Mouse (Mus musculus) MEL (cell line): ENCODE data around the gene Vwa5b2.

Source experiments
- CTCF ChIP-seq, 3 experiments: IDR thresholded peaks in 2 of 3; conservative IDR thresholded peaks in 1 of 3; 2 replicates each; pipeline ENCODE4 v1.5.1; 2011 to 2012; ENCODE audit warnings: low read length in 3 of 3, low read depth in 2 of 3, mild to moderate bottlenecking in 2 of 3, improper control_type of control experiment in 1 of 3, inconsistent platforms in 1 of 3, mixed read lengths in 1 of 3, moderate library complexity in 1 of 3; ENCODE audit not compliant: control insufficient read depth in 1 of 3, insufficient read depth in 1 of 3, poor library complexity in 1 of 3, severe bottlenecking in 1 of 3
- MAZ ChIP-seq: IDR thresholded peaks from 2 replicates; pipeline ENCODE4 v1.6.1; 2012; ENCODE audit warnings: low read depth, mild to moderate bottlenecking, inconsistent platforms, low read length, improper control_type of control experiment
- MXI1 ChIP-seq: IDR thresholded peaks from 2 replicates; pipeline ENCODE4 v1.6.1; 2011; ENCODE audit warnings: mild to moderate bottlenecking, low read depth, low read length, improper control_type of control experiment
- POLR2A ChIP-seq, 2 experiments: IDR thresholded peaks; 2 replicates each; pipeline ENCODE4 v1.6.1; 2011 to 2012; ENCODE audit warnings: low read length in 2 of 2, mild to moderate bottlenecking in 2 of 2, control low read depth in 1 of 2, improper control_type of control experiment in 1 of 2, low read depth in 1 of 2, moderate library complexity in 1 of 2; ENCODE audit not compliant: control insufficient read depth in 1 of 2, insufficient read depth in 1 of 2, poor library complexity in 1 of 2

- TF ChIP-seq MAZ (no peak), CTCF (IDR thresholded peaks at IDR 0.05 in 2 of 3, conservative IDR thresholded peaks at IDR 0.05 in 1 of 3; ENCODE audit: control insufficient read depth in 1 of 3, insufficient read depth in 1 of 3, low read depth in 2 of 3, low read length in 3 of 3, poor library complexity in 1 of 3, severe bottlenecking in 1 of 3) (no peak), POLR2A (IDR thresholded peaks at IDR 0.05; ENCODE audit: control insufficient read depth in 1 of 2, insufficient read depth in 1 of 2, low read depth in 1 of 2, low read length in 2 of 2, poor library complexity in 1 of 2) (no peak), MXI1 (no peak)
Measured at GRCm38 (mm10) chr16:20557381-20557780, 31.9 kb upstream of the Vwa5b2 start.
